Mouse (Mus musculus): ENCODE data around the gene Sv2c.

- TF ChIP-seq CTCF (IDR thresholded peaks at IDR 0.05; ENCODE audit: extremely low read depth, insufficient read depth, low read length) (no peak), POLR2A (IDR thresholded peaks at IDR 0.05; ENCODE audit: extremely low read depth, insufficient read depth, low read length) (no peak)
Observed at GRCm38 (mm10) chr13:95950434-95951091, 181.8 kb downstream of the Sv2c start.

Measured in cortical plate, adult 2 months (tissue).